Mouse (Mus musculus) erythroblast, embryonic 14.5 days (primary cell): ENCODE data around the gene Cyp3a41b. TPM values are rescaled to one million over a fixed set of nuclear protein-coding genes. Genes with fewer than 3 reads are reported as not detected.
"Not testable (repeated sequence)": the region's sequence is repeated elsewhere in the genome, so short reads cannot be mapped to it uniquely, and the experiment has no call there.

Source experiments
- H3K27me3 ChIP-seq: 2 replicates; pipeline ENCODE4 v1.6.1; 2012; ENCODE audit warnings: inconsistent platforms; ENCODE audit not compliant: control insufficient read depth
- H3K36me3 ChIP-seq: 2 replicates; pipeline ENCODE4 v1.6.1; 2012; ENCODE audit warnings: mild to moderate bottlenecking, inconsistent platforms; ENCODE audit not compliant: control insufficient read depth
- H3K4me1 ChIP-seq: 2 replicates; pipeline ENCODE4 v1.6.1; 2012; ENCODE audit warnings: inconsistent platforms; ENCODE audit not compliant: control insufficient read depth
- H3K4me3 ChIP-seq: replicated peaks from 2 replicates; pipeline ENCODE3; 2012; ENCODE audit warnings: moderate library complexity, mild to moderate bottlenecking, inconsistent platforms
- H3K9me3 ChIP-seq: 2 replicates; pipeline ENCODE4 v1.6.1; 2012; ENCODE audit warnings: low read length, inconsistent platforms, mixed read lengths; ENCODE audit not compliant: control insufficient read depth
- polyA plus RNA-seq: library from polyadenylated mRNA; stranded (reverse); fragments of >175 nt; gene quantifications from 2 replicates; pipeline ENCODE4 v1.2.3, GENCODE M21; 2012

Gene Cyp3a41b
- polyA plus RNA-seq, result not detected in 2 replicates

GRCm38 (mm10) chr5:145584630-145585029 lies at the start of gene Cyp3a41b:
Cyp3a41b (minus strand) TSS chr5:145584730.
- not testable (repeated sequence) for H3K4me3 ChIP-seq, H3K9me3 ChIP-seq, H3K4me1 ChIP-seq, H3K36me3 ChIP-seq, H3K27me3 ChIP-seq

- H3K36me3 ChIP-seq, H3K4me3 ChIP-seq, H3K4me1 ChIP-seq, H3K27me3 ChIP-seq: not testable (repeated sequence)
- H3K9me3 ChIP-seq, result peaks cover 25% of the 10 kb centered on the region
Observed at GRCm38 (mm10) chr5:145632286-145632685, 47.8 kb upstream of the Cyp3a41b start.

DNA sequence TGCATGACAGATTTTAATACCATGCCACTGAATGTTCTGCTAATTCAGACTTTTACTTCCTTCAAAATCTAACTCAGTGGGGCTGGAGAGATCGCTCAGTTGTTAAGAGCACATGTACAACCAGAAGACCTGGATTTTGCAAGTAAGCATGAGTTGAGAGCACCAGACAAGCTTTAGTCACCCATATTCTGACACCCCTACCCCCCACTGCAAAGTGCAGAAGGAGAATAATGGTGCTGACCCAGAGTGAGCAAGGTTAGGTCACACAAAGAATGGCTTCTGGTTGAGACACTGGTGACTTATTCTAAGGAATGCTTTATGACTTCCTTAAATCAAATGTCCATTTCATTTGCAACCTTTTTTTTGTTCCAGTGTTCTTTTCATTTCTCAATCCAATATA lies 20.4 kb upstream of the Cyp3a41b start:
- not testable (repeated sequence) for H3K4me1 ChIP-seq, H3K4me3 ChIP-seq, H3K27me3 ChIP-seq, H3K36me3 ChIP-seq
- peaks cover 33% of the 10 kb centered on the region for H3K9me3 ChIP-seq

DNA sequence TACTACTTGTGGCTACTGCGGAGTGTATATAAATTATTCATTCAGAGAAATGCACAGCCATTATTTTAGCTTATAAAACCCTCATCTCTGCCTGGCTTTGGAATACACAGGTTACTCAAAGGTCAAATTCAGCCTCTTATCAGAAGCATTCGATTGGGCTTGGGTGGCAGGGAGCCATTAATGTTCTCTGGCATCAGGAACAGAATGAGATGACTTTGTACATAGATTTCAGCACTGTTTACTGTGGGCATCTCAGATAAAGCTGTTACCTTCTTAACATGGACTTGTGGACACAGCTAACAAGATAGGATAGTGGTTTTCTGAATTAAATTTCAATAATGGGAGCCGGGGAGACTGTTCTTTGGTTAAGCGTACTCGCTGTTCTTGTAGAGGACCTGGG lies 13.3 kb upstream of the Cyp3a41b start:
- H3K36me3 ChIP-seq, H3K9me3 ChIP-seq, H3K27me3 ChIP-seq: not testable (repeated sequence)

DNA sequence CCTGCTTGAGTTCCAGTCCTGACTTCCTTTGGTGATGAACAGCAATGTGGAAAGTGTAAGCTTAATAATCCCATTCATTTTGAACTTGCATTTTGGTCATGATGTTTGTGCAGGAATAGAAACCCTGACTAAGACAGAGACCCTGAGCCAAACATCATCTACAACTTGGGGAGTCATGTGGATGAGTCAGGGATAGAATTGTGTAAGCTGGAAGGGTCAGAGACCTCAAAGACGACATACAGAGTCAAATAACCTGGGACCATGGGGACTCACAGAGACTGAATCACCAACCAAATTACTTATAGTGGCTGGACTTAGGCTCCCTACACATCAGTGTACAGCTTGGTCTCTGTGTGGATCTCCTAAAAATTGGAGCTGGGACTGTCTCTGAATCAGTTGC lies 7.2 kb downstream of the Cyp3a41b start:
- not testable (repeated sequence) for H3K4me3 ChIP-seq, H3K36me3 ChIP-seq, H3K9me3 ChIP-seq, H3K27me3 ChIP-seq, H3K4me1 ChIP-seq

More for the DNA sequence above, 13.3 kb upstream of the Cyp3a41b start:
- H3K4me3 ChIP-seq, H3K4me1 ChIP-seq: not testable (repeated sequence)

DNA sequence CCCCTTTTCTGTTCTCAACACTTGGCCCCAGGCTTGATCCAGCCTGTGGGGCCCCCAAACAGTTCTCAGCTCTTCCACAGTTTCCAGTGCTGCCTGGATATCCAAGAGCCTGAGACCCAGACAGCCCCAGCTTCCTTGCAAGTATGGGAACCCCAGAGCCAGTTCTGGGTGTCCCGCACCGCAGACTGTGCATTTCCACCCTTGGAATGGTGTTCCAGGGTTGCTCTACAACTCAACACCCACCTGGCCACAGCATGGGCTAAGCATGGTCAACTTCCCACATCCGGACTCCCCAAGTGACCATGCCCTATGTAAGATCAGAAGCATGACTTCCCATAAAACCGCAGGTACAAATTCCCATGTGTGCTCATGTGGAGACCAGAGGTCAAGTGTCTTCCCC lies 8.9 kb downstream of the Cyp3a41b start:
- H3K36me3 ChIP-seq, H3K4me3 ChIP-seq, H3K27me3 ChIP-seq, H3K4me1 ChIP-seq, H3K9me3 ChIP-seq: not testable (repeated sequence)

DNA sequence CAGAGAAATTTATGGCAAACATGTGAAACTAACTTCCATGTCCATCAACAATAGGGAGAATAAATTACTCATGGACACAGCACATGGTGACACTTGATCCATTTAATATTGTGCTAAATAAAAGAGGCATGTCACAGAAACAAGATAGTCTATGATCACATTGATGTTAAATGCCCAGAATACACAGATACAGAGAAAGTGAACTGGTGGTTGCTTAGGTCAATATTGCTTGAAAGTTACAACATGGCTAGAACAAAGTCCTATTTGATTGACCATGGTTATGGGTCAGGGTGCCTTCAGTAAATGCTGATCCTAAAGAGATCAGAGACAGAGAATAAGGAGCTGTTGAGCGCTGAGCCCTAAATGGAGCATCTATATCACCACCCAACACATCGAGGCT lies 12.6 kb downstream of the Cyp3a41b start:
- H3K27me3 ChIP-seq, H3K36me3 ChIP-seq, H3K9me3 ChIP-seq, H3K4me3 ChIP-seq, H3K4me1 ChIP-seq: not testable (repeated sequence)

Other genes with a start within 250 kb of the Cyp3a41b start
- not detected in 2 replicates for gene Cyp3a57, start 239.5 kb downstream of the Cyp3a41b start, polyA plus RNA-seq
- not detected in 2 replicates for gene Cyp3a16, start 115.0 kb downstream of the Cyp3a41b start, polyA plus RNA-seq
- not detected in 2 replicates for gene Cyp3a41a, start 135.4 kb upstream of the Cyp3a41b start, polyA plus RNA-seq
- gene Cyp3a44, start 221.1 kb upstream of the Cyp3a41b start, polyA plus RNA-seq, result not detected in 2 replicates